Mouse (Mus musculus) midbrain, embryonic 16.5 days (tissue): Measurements from ENCODE around the gene Pdha2. TPM values are rescaled to one million over a fixed set of nuclear protein-coding genes. Genes with fewer than 3 reads are reported as not detected.
A peak's percentile ranks its signal among the peaks of the same experiment; 100 is the strongest.

Source experiments
- ATAC-seq: fragments of 200-750 bp; cut with Nextera tagmentation; 2 replicates; pipeline ENCODE4 v1.8.0; 2017; ENCODE audit warnings: moderate TSS enrichment
- H3K27ac ChIP-seq: fragments of 300-500 bp; sonication (generic); 2 replicates; pipeline ENCODE4 v1.5.1; 2014; ENCODE audit warnings: mild to moderate bottlenecking, low read length, mixed read lengths
- H3K27me3 ChIP-seq: fragments of 300-500 bp; sonication (generic); 2 replicates; pipeline ENCODE4 v1.6.1; 2014; ENCODE audit warnings: low read depth, low read length, mixed read lengths; ENCODE audit not compliant: control insufficient read depth, insufficient read depth
- H3K36me3 ChIP-seq: fragments of 300-500 bp; sonication (generic); 2 replicates; pipeline ENCODE4 v1.6.1; 2014; ENCODE audit warnings: mild to moderate bottlenecking, low read length, moderate library complexity, mixed read lengths; ENCODE audit not compliant: control insufficient read depth, insufficient read depth
- H3K4me1 ChIP-seq: fragments of 300-500 bp; sonication (generic); 2 replicates; pipeline ENCODE4 v1.6.1; 2014; ENCODE audit warnings: mild to moderate bottlenecking, low read length, mixed read lengths; ENCODE audit not compliant: control insufficient read depth, insufficient read depth
- H3K4me2 ChIP-seq: fragments of 300-500 bp; sonication (generic); 2 replicates; pipeline ENCODE4 v1.6.1; 2014; ENCODE audit warnings: mild to moderate bottlenecking, low read length, mixed read lengths
- H3K4me3 ChIP-seq: fragments of 300-500 bp; sonication (generic); 2 replicates; pipeline ENCODE4 v1.5.1; 2014; ENCODE audit warnings: low read depth, mild to moderate bottlenecking, low read length, moderate library complexity, mixed read lengths
- H3K9ac ChIP-seq: fragments of 300-500 bp; sonication (generic); 2 replicates; pipeline ENCODE4 v1.6.1; 2014; ENCODE audit warnings: low read depth, low read length, mixed read lengths
- H3K9me3 ChIP-seq: fragments of 300-500 bp; sonication (generic); replicated peaks from 2 replicates; pipeline ENCODE4 v1.6.1; 2014; ENCODE audit warnings: mild to moderate bottlenecking, low read length, mixed read lengths; ENCODE audit not compliant: control insufficient read depth, poor library complexity, severe bottlenecking
- WGBS: fragments of 180-500 bp; shearing (Covaris S2); extraction: QIAGEN DNeasy Blood & Tissue Kit; methylation state at CpG from one replicate; pipeline ENCODE4 v1.1.7; 2014; 5-methylcytosine and 5-hydroxymethylcytosine counted together
- polyA plus RNA-seq: library from polyadenylated mRNA; unstranded; fragments of >200 nt; fragmentation: Nextera tagmentation; extraction: Ambion mirVana; gene quantifications from 2 replicates; pipeline ENCODE4 v1.2.1, GENCODE M21; 2015

Gene Pdha2
- polyA plus RNA-seq, 1 experiment from 2014 or later = not detected

GRCm38 (mm10) chr3:141216237-141216636 lies 4.1 kb upstream of the Pdha2 start:
- Histone ChIP-seq H3K4me2 (no peak overlapping the region), H3K4me3 (no peak overlapping the region), H3K27me3 (no peaks in the 10 kb centered on the region), H3K36me3 (no peaks in the 10 kb centered on the region), H3K9ac (no peak overlapping the region), H3K27ac (no peak overlapping the region), H3K9me3 (no peaks in the 10 kb centered on the region; the same call in 1 of the 2 replicates), H3K4me1 (no peaks in the 10 kb centered on the region)
- 62% methylated on average over 6 of the region's 6 CpGs for WGBS
- ATAC-seq = no peak

DNA sequence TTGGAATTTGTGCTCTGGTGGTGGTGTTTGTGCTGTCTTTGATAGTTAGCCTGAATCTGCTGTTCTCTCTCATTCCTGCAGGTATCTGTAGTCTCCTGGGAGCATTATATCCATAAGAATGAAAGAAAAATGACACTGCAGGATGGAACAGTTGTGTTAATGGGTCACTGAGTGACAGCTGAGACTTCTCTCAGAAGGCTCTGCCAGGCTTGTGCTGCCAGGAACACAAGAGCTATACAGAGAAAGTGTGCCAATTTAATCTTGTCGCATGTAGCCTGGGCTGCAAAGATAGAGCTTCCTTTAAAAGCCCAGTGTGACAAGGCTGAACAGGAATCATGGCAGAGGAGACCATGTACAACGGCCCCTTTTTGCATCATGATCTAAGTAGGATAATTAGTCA lies 2.6 kb upstream of the Pdha2 start:
- peak; percentile 67 for ATAC-seq

GRCm38 (mm10) chr3:141214197-141214596 lies 2.0 kb upstream of the Pdha2 start:
- no peak for ATAC-seq
- H3K4me1 ChIP-seq = no peaks in the 10 kb centered on the region
- no peak overlapping the region for H3K4me2 ChIP-seq
- no peaks in the 10 kb centered on the region; the same call in 1 of the 2 replicates for H3K9me3 ChIP-seq
- H3K4me3 ChIP-seq = no peak overlapping the region
- H3K36me3 ChIP-seq = no peaks in the 10 kb centered on the region
- no peak overlapping the region for H3K9ac ChIP-seq
- H3K27ac ChIP-seq = no peak overlapping the region
- no peaks in the 10 kb centered on the region for H3K27me3 ChIP-seq

More for the DNA sequence above, 2.6 kb upstream of the Pdha2 start:
- Histone ChIP-seq H3K4me2 (no peak overlapping the region), H3K4me1 (no peaks in the 10 kb centered on the region), H3K9me3 (no peaks in the 10 kb centered on the region; the same call in 1 of the 2 replicates), H3K27ac (no peak overlapping the region), H3K9ac (no peak overlapping the region), H3K36me3 (no peaks in the 10 kb centered on the region), H3K27me3 (no peaks in the 10 kb centered on the region), H3K4me3 (no peak overlapping the region)
- WGBS = 45% methylated on average over 2 of the region's 2 CpGs

DNA sequence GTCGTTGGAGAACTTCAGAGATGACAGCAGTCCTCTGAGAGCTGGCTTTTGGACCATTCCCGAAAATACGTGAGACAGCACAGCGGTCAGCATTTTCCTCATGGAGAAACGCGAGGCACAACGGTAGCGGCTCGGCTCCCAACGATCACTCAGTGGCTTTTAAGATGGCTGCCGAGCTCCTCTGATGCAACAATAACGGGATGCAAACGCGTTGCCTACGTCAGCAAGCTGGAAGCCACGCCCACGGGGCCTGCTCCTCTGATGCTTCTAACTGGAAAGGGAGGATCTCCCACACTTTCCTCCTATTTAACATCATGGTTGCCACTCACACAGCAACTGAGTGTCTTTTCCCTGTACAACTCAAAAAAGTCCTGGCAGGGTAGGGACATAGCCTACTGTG lies 511 bp downstream of the Pdha2 start:
- no peak overlapping the region for H3K4me2 ChIP-seq
- ATAC-seq = no peak
- H3K4me3 ChIP-seq = no peak overlapping the region
- H3K36me3 ChIP-seq = no peaks in the 10 kb centered on the region
- H3K27ac ChIP-seq = no peak overlapping the region
- no peaks in the 10 kb centered on the region; the same call in 1 of the 2 replicates for H3K9me3 ChIP-seq
- H3K4me1 ChIP-seq = no peaks in the 10 kb centered on the region
- H3K9ac ChIP-seq = no peak overlapping the region
- WGBS = 95% methylated on average over 17 of the region's 17 CpGs
- H3K27me3 ChIP-seq = no peaks in the 10 kb centered on the region

DNA sequence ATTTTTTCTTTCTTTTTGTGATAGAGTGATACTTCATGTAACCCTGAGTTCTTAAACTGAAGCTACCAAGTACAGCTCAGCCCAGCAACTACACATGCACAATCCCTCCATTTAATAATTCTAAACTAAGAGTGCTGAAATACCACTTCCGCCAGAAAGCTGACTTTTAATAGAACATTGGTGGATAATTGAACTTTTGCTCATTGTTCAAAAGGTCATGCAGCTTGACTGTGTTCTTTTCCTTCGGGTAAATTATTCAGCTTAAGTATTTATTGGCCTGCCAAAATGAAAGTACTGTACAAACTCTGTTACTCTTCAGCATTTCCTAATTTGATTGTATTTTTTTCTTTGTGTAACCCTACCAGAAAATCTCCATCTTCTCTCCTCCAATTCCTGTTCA lies 10.4 kb downstream of the Pdha2 start:
- H3K36me3 ChIP-seq = no peaks in the 10 kb centered on the region
- H3K9ac ChIP-seq = no peak overlapping the region
- H3K27ac ChIP-seq = no peak overlapping the region
- no peak overlapping the region for H3K4me2 ChIP-seq
- ATAC-seq = no peak
- no peaks in the 10 kb centered on the region for H3K9me3 ChIP-seq
- no peaks in the 10 kb centered on the region for H3K27me3 ChIP-seq
- no peak overlapping the region for H3K4me3 ChIP-seq
- WGBS = 76% methylated on average over 2 of the region's 2 CpGs
- H3K4me1 ChIP-seq = no peaks in the 10 kb centered on the region

GRCm38 (mm10) chr3:141197308-141197861 lies 14.8 kb downstream of the Pdha2 start:
- no peak for ATAC-seq
- Histone ChIP-seq H3K9ac (no peak overlapping the region), H3K36me3 (no peaks in the 10 kb centered on the region), H3K27ac (no peak overlapping the region), H3K9me3 (no peaks in the 10 kb centered on the region), H3K4me3 (no peak overlapping the region), H3K27me3 (no peaks in the 10 kb centered on the region), H3K4me1 (no peaks in the 10 kb centered on the region), H3K4me2 (no peak overlapping the region)
- WGBS = 60% methylated on average over 4 of the region's 4 CpGs

DNA sequence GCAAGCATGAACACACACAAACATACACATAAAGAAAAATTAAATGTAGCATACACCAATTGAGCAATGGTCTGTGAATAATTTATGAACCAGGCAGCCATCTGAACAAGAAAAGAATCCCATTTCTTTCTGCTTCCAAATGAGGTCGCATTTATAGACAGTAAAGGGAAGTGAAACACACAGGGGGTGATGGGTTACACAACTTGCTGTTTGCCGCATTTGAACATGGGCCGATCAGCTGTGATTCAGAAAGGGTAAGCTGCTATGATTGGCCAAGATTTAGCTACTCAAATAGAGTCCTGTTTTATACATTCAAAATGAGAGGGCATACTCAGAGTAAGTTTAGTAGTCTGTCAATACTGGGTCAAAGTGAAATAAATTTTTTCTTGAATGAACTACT lies 20.5 kb downstream of the Pdha2 start:
- Histone ChIP-seq H3K4me1 (no peaks in the 10 kb centered on the region), H3K4me3 (no peak overlapping the region), H3K27me3 (no peaks in the 10 kb centered on the region), H3K27ac (no peak overlapping the region), H3K9me3 (no peaks in the 10 kb centered on the region), H3K4me2 (no peak overlapping the region), H3K36me3 (no peaks in the 10 kb centered on the region), H3K9ac (no peak overlapping the region)
- ATAC-seq = no peak
- whole genome bisulfite sequencing = 76% methylated on average over 3 of the region's 3 CpGs

- Histone ChIP-seq H3K9ac (no peak overlapping the region), H3K4me1 (no peaks in the 10 kb centered on the region), H3K9me3 (no peaks in the 10 kb centered on the region), H3K27ac (no peak overlapping the region), H3K27me3 (no peaks in the 10 kb centered on the region), H3K4me3 (no peak overlapping the region), H3K36me3 (no peaks in the 10 kb centered on the region), H3K4me2 (no peak overlapping the region)
- no peak for ATAC-seq
- 51% methylated on average over 4 of the region's 4 CpGs for WGBS
Measured at GRCm38 (mm10) chr3:141190429-141190828, 21.7 kb downstream of the Pdha2 start.

- ATAC-seq = no peak
- Histone ChIP-seq H3K4me2 (no peak overlapping the region), H3K27ac (no peak overlapping the region), H3K36me3 (no peaks in the 10 kb centered on the region), H3K4me1 (no peaks in the 10 kb centered on the region), H3K4me3 (no peak overlapping the region), H3K27me3 (no peaks in the 10 kb centered on the region), H3K9ac (no peak overlapping the region), H3K9me3 (no peaks in the 10 kb centered on the region)
Measured at GRCm38 (mm10) chr3:141160986-141161385, 51.2 kb downstream of the Pdha2 start.
